Mouse (Mus musculus) limb, embryonic 15.5 days (tissue): ENCODE measurements around the gene Rassf5. TPM values are rescaled to one million over a fixed set of nuclear protein-coding genes. Genes with fewer than 3 reads are reported as not detected.

Source experiments
- ATAC-seq: fragments of 200-750 bp; cut with Nextera tagmentation; 2 replicates; pipeline ENCODE4 v1.8.0; 2017; ENCODE audit warnings: low read depth, moderate TSS enrichment; ENCODE audit not compliant: insufficient number of reproducible peaks, low FRiP score, low TSS enrichment
- H3K27ac ChIP-seq: fragments of 300-500 bp; sonication (generic); 2 replicates; pipeline ENCODE4 v1.5.1; 2015; ENCODE audit warnings: moderate library complexity, mild to moderate bottlenecking, inconsistent platforms
- H3K27me3 ChIP-seq: fragments of 300-500 bp; sonication (generic); 2 replicates; pipeline ENCODE4 v1.6.1; 2015; ENCODE audit warnings: inconsistent platforms
- H3K36me3 ChIP-seq: fragments of 300-500 bp; sonication (generic); 2 replicates; pipeline ENCODE4 v1.6.1; 2015; ENCODE audit warnings: inconsistent platforms
- H3K4me1 ChIP-seq: fragments of 300-500 bp; sonication (generic); 2 replicates; pipeline ENCODE4 v1.6.1; 2015; ENCODE audit warnings: inconsistent platforms
- H3K4me2 ChIP-seq: fragments of 300-500 bp; sonication (generic); 2 replicates; pipeline ENCODE4 v1.6.1; 2015; ENCODE audit warnings: mild to moderate bottlenecking, inconsistent platforms
- H3K4me3 ChIP-seq: fragments of 300-500 bp; sonication (generic); 2 replicates; pipeline ENCODE4 v1.5.1; 2015; ENCODE audit warnings: mild to moderate bottlenecking, inconsistent platforms
- H3K9ac ChIP-seq: fragments of 300-500 bp; sonication (generic); 2 replicates; pipeline ENCODE4 v1.6.1; 2015; ENCODE audit warnings: inconsistent platforms
- H3K9me3 ChIP-seq: fragments of 300-500 bp; sonication (generic); 2 replicates; pipeline ENCODE4 v1.6.1; 2016; ENCODE audit warnings: inconsistent platforms
- WGBS: fragments of 180-500 bp; shearing (Covaris S2); methylation state at CpG from one replicate; pipeline ENCODE4 v1.1.7; 2015; 5-methylcytosine and 5-hydroxymethylcytosine counted together
- polyA plus RNA-seq: library from polyadenylated mRNA; unstranded; fragments of >200 nt; fragmentation: Nextera tagmentation; extraction: Ambion mirVana; gene quantifications from 2 replicates; pipeline ENCODE4 v1.2.1, GENCODE M21; 2015

The Rassf5 gene
- polyA plus RNA-seq, 1 experiment from 2014 or later = 6.1 TPM

DNA sequence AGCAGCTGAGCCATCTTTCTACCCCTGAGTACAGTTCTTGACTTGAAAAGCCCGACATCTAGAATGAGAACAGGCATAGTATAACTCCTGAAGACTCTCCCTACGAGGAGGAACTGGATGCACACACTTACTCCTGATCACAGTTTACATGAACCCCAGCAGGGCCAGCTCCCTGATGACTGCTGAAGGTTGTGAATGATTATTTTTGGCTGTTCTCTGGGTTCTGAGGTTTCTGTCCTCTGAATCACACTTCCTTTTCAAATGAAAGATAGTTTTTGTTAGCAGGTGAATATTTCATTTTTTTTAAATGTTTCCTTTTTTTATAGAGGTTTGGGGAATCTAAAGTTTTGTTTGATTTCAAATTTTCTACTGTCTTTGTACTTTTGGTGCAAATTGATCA lies 103.6 kb downstream of the Rassf5 start:
- no peak for ATAC-seq
- H3K4me1 ChIP-seq = 0 out of 2 replicates have a peak, but pooled peaks cover 7% of the 10 kb centered on the region
- WGBS = 56% methylated on average over 2 of the region's 2 CpGs
- H3K27ac ChIP-seq = no peak overlapping the region
- no peak overlapping the region for H3K4me2 ChIP-seq
- H3K9ac ChIP-seq = no peak overlapping the region
- no peaks in the 10 kb centered on the region for H3K36me3 ChIP-seq
- H3K4me3 ChIP-seq = no peak overlapping the region
- peaks cover 3% of the 10 kb centered on the region; the same call in 1 of the 2 replicates for H3K27me3 ChIP-seq
- H3K9me3 ChIP-seq = no peaks in the 10 kb centered on the region

GRCm38 (mm10) chr1:131139102-131140095 lies 105.7 kb downstream of the Rassf5 start:
- H3K36me3 ChIP-seq = no peaks in the 10 kb centered on the region
- 62% methylated on average over 11 of the region's 11 CpGs for WGBS
- H3K4me2 ChIP-seq = peak overlapping the region; percentile 92
- 0 out of 2 replicates have a peak, but pooled peaks cover 7% of the 10 kb centered on the region for H3K4me1 ChIP-seq
- peak overlapping the region; percentile 92 for H3K4me3 ChIP-seq
- H3K9ac ChIP-seq = no peak overlapping the region
- ATAC-seq = no peak
- H3K27ac ChIP-seq = no peak overlapping the region
- H3K27me3 ChIP-seq = peaks cover 3% of the 10 kb centered on the region; the same call in 1 of the 2 replicates
- H3K9me3 ChIP-seq = no peaks in the 10 kb centered on the region

GRCm38 (mm10) chr1:131138191-131139016 lies 106.7 kb downstream of the Rassf5 start, which contains the start of gene Dyrk3:
TSS of gene Dyrk3 (minus strand) at chr1:131138340.
- ATAC-seq = peak; percentile 92
- Histone ChIP-seq H3K9ac (peak within 1 kb of the TSS; percentile 51), H3K36me3 (no peaks in the 10 kb centered on the region), H3K27ac (peak within 1 kb of the TSS; percentile 93), H3K4me3 (peak within 1 kb of the TSS; percentile 92), H3K9me3 (no peaks in the 10 kb centered on the region), H3K4me1 (0 out of 2 replicates have a peak, but pooled peaks cover 7% of the 10 kb centered on the region), H3K4me2 (peak within 1 kb of the TSS; percentile 92), H3K27me3 (peaks cover 3% of the 10 kb centered on the region; the same call in 1 of the 2 replicates)
- 3% methylated on average over 49 of the region's 49 CpGs for WGBS

GRCm38 (mm10) chr1:131137717-131138118 lies 107.3 kb downstream of the Rassf5 start:
- 2% methylated on average over 24 of the region's 36 CpGs for WGBS
- peak overlapping the region; percentile 92 for H3K4me3 ChIP-seq
- peak overlapping the region; percentile 92 for H3K4me2 ChIP-seq
- H3K9me3 ChIP-seq = no peaks in the 10 kb centered on the region
- peaks cover 3% of the 10 kb centered on the region; the same call in 1 of the 2 replicates for H3K27me3 ChIP-seq
- H3K27ac ChIP-seq = peak overlapping the region; percentile 93
- 0 out of 2 replicates have a peak, but pooled peaks cover 7% of the 10 kb centered on the region for H3K4me1 ChIP-seq
- ATAC-seq = peak; percentile 67
- no peaks in the 10 kb centered on the region for H3K36me3 ChIP-seq
- H3K9ac ChIP-seq = peak overlapping the region; percentile 51

DNA sequence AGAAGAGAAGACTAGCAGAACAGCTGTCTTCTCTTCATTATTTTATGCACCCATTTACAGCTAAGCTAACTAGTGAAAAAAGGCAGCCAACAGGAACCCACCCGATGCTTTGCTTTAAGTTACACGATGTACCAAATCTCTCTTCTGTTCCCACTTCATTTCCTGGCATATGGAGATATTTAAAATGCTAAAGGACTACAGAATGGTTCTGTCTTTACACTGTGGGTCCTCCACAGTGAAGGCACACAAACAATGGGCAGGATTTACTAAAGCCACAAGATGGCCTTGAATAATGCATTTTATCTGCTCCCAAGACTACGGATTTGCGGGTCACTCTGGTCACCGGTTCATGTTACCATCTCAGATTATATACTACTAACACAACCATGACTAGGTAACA lies 107.9 kb downstream of the Rassf5 start:
- Histone ChIP-seq H3K9me3 (no peaks in the 10 kb centered on the region), H3K27me3 (peaks cover 3% of the 10 kb centered on the region; the same call in 1 of the 2 replicates), H3K4me1 (0 out of 2 replicates have a peak, but pooled peaks cover 7% of the 10 kb centered on the region), H3K36me3 (no peaks in the 10 kb centered on the region), H3K27ac (no peak overlapping the region), H3K9ac (no peak overlapping the region), H3K4me2 (no peak overlapping the region), H3K4me3 (no peak overlapping the region)
- ATAC-seq = no peak
- 24% methylated on average over 5 of the region's 5 CpGs for WGBS

GRCm38 (mm10) chr1:131135960-131136629 lies 109.0 kb downstream of the Rassf5 start:
- 75% methylated on average over 10 of the region's 10 CpGs for WGBS
- peaks cover 3% of the 10 kb centered on the region; the same call in 1 of the 2 replicates for H3K27me3 ChIP-seq
- no peak overlapping the region for H3K4me2 ChIP-seq
- no peak for ATAC-seq
- H3K36me3 ChIP-seq = no peaks in the 10 kb centered on the region
- no peak overlapping the region for H3K27ac ChIP-seq
- no peak overlapping the region for H3K4me3 ChIP-seq
- H3K4me1 ChIP-seq = 0 out of 2 replicates have a peak, but pooled peaks cover 7% of the 10 kb centered on the region
- H3K9me3 ChIP-seq = no peaks in the 10 kb centered on the region
- no peak overlapping the region for H3K9ac ChIP-seq

DNA sequence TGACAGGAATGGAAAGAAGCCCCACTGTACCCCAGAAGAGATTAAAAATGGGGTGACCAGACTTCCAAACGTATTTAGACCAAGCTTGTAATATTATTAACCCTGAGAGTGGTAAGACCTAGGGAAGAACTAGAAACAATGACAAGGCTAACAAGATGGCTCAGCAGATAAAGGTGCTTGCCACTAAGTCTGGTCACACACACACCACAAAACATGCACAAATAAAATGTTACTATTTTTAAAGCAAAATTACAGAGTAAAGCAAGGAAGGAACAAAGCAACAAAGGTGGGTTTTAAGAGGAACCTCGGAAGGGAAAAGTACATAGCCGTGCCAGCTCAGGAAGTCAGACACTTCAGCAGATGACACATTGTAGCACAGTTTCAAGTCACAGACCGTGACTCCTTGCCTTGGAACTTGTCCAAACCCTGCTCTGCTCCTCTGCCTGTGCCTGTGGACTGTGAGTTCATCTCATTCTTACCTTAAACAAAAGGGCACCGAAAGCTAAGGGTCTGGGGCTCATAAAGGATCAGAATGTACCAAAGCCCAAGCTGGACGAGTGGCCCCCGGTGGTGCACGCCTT lies 110.0 kb downstream of the Rassf5 start:
- no peak overlapping the region for H3K4me2 ChIP-seq
- H3K9ac ChIP-seq = no peak overlapping the region
- ATAC-seq = no peak
- 0 out of 2 replicates have a peak, but pooled peaks cover 7% of the 10 kb centered on the region for H3K4me1 ChIP-seq
- WGBS = 72% methylated on average over 8 of the region's 8 CpGs
- peaks cover 3% of the 10 kb centered on the region; the same call in 1 of the 2 replicates for H3K27me3 ChIP-seq
- no peaks in the 10 kb centered on the region for H3K36me3 ChIP-seq
- no peak overlapping the region for H3K27ac ChIP-seq
- no peaks in the 10 kb centered on the region for H3K9me3 ChIP-seq
- H3K4me3 ChIP-seq = no peak overlapping the region

DNA sequence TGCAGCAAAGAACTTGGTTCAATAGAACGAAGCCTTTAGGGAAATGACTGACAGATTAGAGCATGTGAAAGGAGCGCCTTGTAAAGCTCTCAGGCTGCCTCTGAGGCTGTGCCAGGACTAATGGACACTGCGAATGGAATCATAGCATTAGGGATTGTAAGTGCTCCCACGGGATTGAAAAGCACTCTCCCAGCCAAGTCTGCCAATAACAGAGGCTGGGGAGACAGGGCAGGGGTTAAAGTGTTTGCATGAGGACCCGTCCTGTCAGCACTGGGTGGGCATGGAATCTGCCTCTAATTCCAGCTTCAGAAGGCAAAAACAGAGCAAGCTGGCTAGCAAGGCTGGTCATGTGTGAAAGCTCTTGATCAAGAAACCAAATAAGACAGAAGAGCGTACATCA lies 110.8 kb downstream of the Rassf5 start:
- ATAC-seq = no peak
- WGBS = 63% methylated on average over 6 of the region's 6 CpGs

More for the DNA sequence above, 110.8 kb downstream of the Rassf5 start:
- Histone ChIP-seq H3K27ac (no peak overlapping the region), H3K4me1 (0 out of 2 replicates have a peak, but pooled peaks cover 5% of the 10 kb centered on the region), H3K4me3 (no peak overlapping the region), H3K27me3 (peaks cover 3% of the 10 kb centered on the region; the same call in 1 of the 2 replicates), H3K36me3 (peaks cover 7% of the 10 kb centered on the region), H3K4me2 (no peak overlapping the region), H3K9me3 (no peaks in the 10 kb centered on the region), H3K9ac (no peak overlapping the region)
